8 mouse cellular contexts compared by ENCODE assay signal in genomic region chr3:55780120-55781070, GRCm38 (mm10). TPM values are rescaled to one million over a fixed set of nuclear protein-coding genes. Genes with fewer than 3 reads are reported as not detected.
A peak's percentile ranks its signal among the peaks of the same experiment; 100 is the strongest.
DNase-seq lines count a peak whose midpoint lies in the region; ATAC-seq and TF ChIP-seq lines count a peak whose summit lies in the region.

No protein-coding gene starts in this region.

- H3K27ac ChIP-seq in forebrain, embryonic 15.5 days (replicated peaks), result no peak overlapping the region
- H3K27ac ChIP-seq in hindbrain, postnatal 0 days, result peak overlapping the region; percentile 97
- H3K27ac ChIP-seq in neural tube, embryonic 15.5 days (replicated peaks), result peak overlapping the region; percentile 84

- H3K4me1 ChIP-seq in forebrain, embryonic 15.5 days, result peaks cover 36% of the 10 kb centered on the region
- H3K4me1 ChIP-seq in hindbrain, postnatal 0 days (ENCODE audit: insufficient read depth, low read length), result no peaks in the 10 kb centered on the region
- H3K4me1 ChIP-seq in neural tube, embryonic 15.5 days, result peaks cover 33% of the 10 kb centered on the region

- DNase-seq in layer of hippocampus, postnatal 10 days (ENCODE audit: low spot score in 2 of 2), result peak; percentile 38 to 46
- no peak for DNase-seq in layer of hippocampus, adult 9-10 months (ENCODE audit: low spot score)
- peak; percentile 65 for DNase-seq in cerebellum, adult 11 months
- peak; percentile 76 for DNase-seq in hindbrain, postnatal 0 days (ENCODE audit: low spot score)
- no peak for DNase-seq in ovary, adult 18-20 months (ENCODE audit: low spot score)
- no peak for DNase-seq in frontal cortex, postnatal 25 days (ENCODE audit: low spot score in 2 of 2)

- H3K36me3 ChIP-seq in forebrain, embryonic 15.5 days, result no peaks in the 10 kb centered on the region
- H3K36me3 ChIP-seq in hindbrain, postnatal 0 days (ENCODE audit: insufficient read depth, low read length), result no peaks in the 10 kb centered on the region
- H3K36me3 ChIP-seq in neural tube, embryonic 15.5 days, result no peaks in the 10 kb centered on the region

- no peaks in the 10 kb centered on the region for H3K9me3 ChIP-seq in forebrain, embryonic 15.5 days
- H3K9me3 ChIP-seq in hindbrain, postnatal 0 days (ENCODE audit: low read length), result no peaks in the 10 kb centered on the region
- no peaks in the 10 kb centered on the region for H3K9me3 ChIP-seq in neural tube, embryonic 15.5 days (replicated peaks)

- TF ChIP-seq CTCF in hindbrain, postnatal 0 days (IDR thresholded peaks at IDR 0.05; ENCODE audit: low read depth), result no peak

- peak; percentile 61 for ATAC-seq in forebrain, embryonic 15.5 days (replicated peaks)
- peak; percentile 58 for ATAC-seq in hindbrain, postnatal 0 days
- ATAC-seq in neural tube, embryonic 15.5 days (ENCODE audit: low FRiP score), result peak; percentile 37; the same call in 1 of the 2 replicates

- peak overlapping the region; percentile 36 for H3K4me2 ChIP-seq in forebrain, embryonic 15.5 days (replicated peaks)
- peak overlapping the region; percentile 61 for H3K4me2 ChIP-seq in hindbrain, postnatal 0 days (ENCODE audit: low read depth, low read length)
- H3K4me2 ChIP-seq in neural tube, embryonic 15.5 days, result peak overlapping the region; percentile 60

- peaks cover 50% of the 10 kb centered on the region for H3K27me3 ChIP-seq in forebrain, embryonic 15.5 days
- no peaks in the 10 kb centered on the region for H3K27me3 ChIP-seq in hindbrain, postnatal 0 days (ENCODE audit: insufficient read depth, low read length)
- H3K27me3 ChIP-seq in neural tube, embryonic 15.5 days (replicated peaks), result 0 out of 2 replicates have a peak, but pooled peaks cover 2% of the 10 kb centered on the region

- H3K9ac ChIP-seq in forebrain, embryonic 15.5 days (replicated peaks), result no peak overlapping the region
- H3K9ac ChIP-seq in hindbrain, postnatal 0 days (replicated peaks; ENCODE audit: low read length), result peak overlapping the region; percentile 75
- peak overlapping the region; percentile 37 for H3K9ac ChIP-seq in neural tube, embryonic 15.5 days (replicated peaks)

- 4% methylated on average over 53 of the region's 53 CpGs for WGBS in forebrain, embryonic 15.5 days
- WGBS in hindbrain, postnatal 0 days, result 12% methylated on average over 53 of the region's 53 CpGs
- WGBS in neural tube, embryonic 15.5 days, result 5% methylated on average over 53 of the region's 53 CpGs

- H3K4me3 ChIP-seq in forebrain, embryonic 15.5 days, result peak overlapping the region; percentile 14
- peak overlapping the region; percentile 35 for H3K4me3 ChIP-seq in hindbrain, postnatal 0 days (ENCODE audit: low read length)
- H3K4me3 ChIP-seq in neural tube, embryonic 15.5 days (replicated peaks), result peak overlapping the region; percentile 26

RNA-seq across cellular contexts. Expression of gene Mab21l1, which starts 1.9 kb away (rescaled TPM):
- total RNA-seq in layer of hippocampus, postnatal 10 days (2021), result 1 to 10 TPM in 1 of 2 experiments, under 1 TPM in 1; 0.87 to 1.1 TPM
- polyA plus RNA-seq in forebrain, embryonic 15.5 days (2015; fragmentation: Nextera tagmentation; extraction: Ambion mirVana), result 16.8 and 17.8 TPM in 2 replicates
- total RNA-seq in hindbrain, postnatal 0 days (2014; rRNA removed), result 132 and 137 TPM in 2 replicates
- polyA plus RNA-seq in hindbrain, postnatal 0 days (2015; fragmentation: Nextera tagmentation; extraction: Ambion mirVana), result 175 and 179 TPM in 2 replicates
- 67.4 and 85.1 TPM in 2 replicates for polyA plus RNA-seq in neural tube, embryonic 15.5 days (2015; fragmentation: Nextera tagmentation; extraction: Ambion mirVana)

Comparison
In these comparisons a context has a peak if more than half of its experiments do, and no peak if none do; other contexts are left out.
1. DNase-seq: peak in layer of hippocampus, postnatal 10 days (2 of 2), cerebellum, adult 11 months (single experiment) and hindbrain, postnatal 0 days (single experiment); none in layer of hippocampus, adult 9-10 months (single experiment), ovary, adult 18-20 months (single experiment) and frontal cortex, postnatal 25 days (0 of 2).
2. Peak in every context shown above with its lines, with median percentiles within 50 percentile points of each other: ATAC-seq, H3K4me2 ChIP-seq and H3K4me3 ChIP-seq.